Mouse (Mus musculus) forebrain, embryonic 13.5 days (tissue): ENCODE measurements at regions not wholly inside any gene's neighbourhood (a gene's known extent, or its start where the extent isn't known, plus 50 kb on each side); places are given as distances from the start of the nearest gene placed in this dataset.
A peak's percentile ranks its signal among the peaks of the same experiment; 100 is the strongest.

ENCODE experiments used
- ATAC-seq: fragments of 200-750 bp; cut with Nextera tagmentation; 2 replicates; pipeline ENCODE4 v1.8.0; 2017
- H3K27ac ChIP-seq: fragments of 300-500 bp; sonication (generic); 2 replicates; pipeline ENCODE4 v1.5.1; 2015; ENCODE audit warnings: inconsistent platforms, mild to moderate bottlenecking, moderate library complexity
- H3K27me3 ChIP-seq: fragments of 300-500 bp; sonication (generic); 2 replicates; pipeline ENCODE4 v1.6.1; 2015; ENCODE audit warnings: mild to moderate bottlenecking, inconsistent platforms
- H3K36me3 ChIP-seq: fragments of 300-500 bp; sonication (generic); 2 replicates; pipeline ENCODE4 v1.6.1; 2015; ENCODE audit warnings: mild to moderate bottlenecking, inconsistent platforms; ENCODE audit not compliant: poor library complexity, severe bottlenecking
- H3K4me1 ChIP-seq: fragments of 300-500 bp; sonication (generic); 2 replicates; pipeline ENCODE4 v1.6.1; 2015; ENCODE audit warnings: inconsistent platforms
- H3K4me2 ChIP-seq: fragments of 300-500 bp; sonication (generic); 2 replicates; pipeline ENCODE4 v1.6.1; 2015; ENCODE audit warnings: inconsistent platforms, mild to moderate bottlenecking, moderate library complexity
- H3K4me3 ChIP-seq: fragments of 300-500 bp; sonication (generic); 2 replicates; pipeline ENCODE4 v1.5.1; 2015; ENCODE audit warnings: mild to moderate bottlenecking, inconsistent platforms
- H3K9ac ChIP-seq: fragments of 300-500 bp; sonication (generic); 2 replicates; pipeline ENCODE4 v1.6.1; 2015; ENCODE audit warnings: mild to moderate bottlenecking, inconsistent platforms
- H3K9me3 ChIP-seq: fragments of 300-500 bp; sonication (generic); replicated peaks from 2 replicates; pipeline ENCODE4 v1.6.1; 2016; ENCODE audit warnings: inconsistent platforms
- WGBS: fragments of 180-500 bp; shearing (Covaris S2); methylation state at CpG from one replicate; pipeline ENCODE4 v1.1.7; 2015; 5-methylcytosine and 5-hydroxymethylcytosine counted together

DNA sequence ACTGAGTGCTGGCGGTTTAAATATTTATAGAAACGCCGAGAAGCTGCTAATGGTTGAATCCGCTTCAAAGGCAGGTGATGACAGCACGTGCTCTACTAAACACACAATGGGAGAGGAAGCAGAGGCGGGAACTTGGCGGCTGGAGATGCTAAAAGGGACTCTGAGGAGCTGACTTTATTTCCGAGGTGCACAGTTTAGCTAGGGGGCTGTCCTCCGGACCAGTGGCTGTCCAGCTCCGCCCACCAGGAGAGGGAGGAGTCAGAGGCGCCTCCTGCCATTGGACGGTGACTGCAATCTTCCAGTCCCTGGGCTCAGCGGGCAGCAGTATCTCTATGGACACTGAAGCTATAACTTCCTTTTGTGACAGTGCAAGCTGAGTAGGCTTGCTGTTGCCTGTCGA, 400.4 kb downstream of the Ajap1 start:
- H3K27ac ChIP-seq = no peak overlapping the region
- no peaks in the 10 kb centered on the region for H3K36me3 ChIP-seq
- H3K4me1 ChIP-seq = peaks cover 9% of the 10 kb centered on the region
- H3K27me3 ChIP-seq = peaks cover 24% of the 10 kb centered on the region
- no peak overlapping the region for H3K9ac ChIP-seq
- WGBS = 53% methylated on average over 14 of the region's 14 CpGs
- H3K9me3 ChIP-seq = no peaks in the 10 kb centered on the region
- no peak overlapping the region for H3K4me3 ChIP-seq
- no peak for ATAC-seq
- H3K4me2 ChIP-seq = no peak overlapping the region

DNA sequence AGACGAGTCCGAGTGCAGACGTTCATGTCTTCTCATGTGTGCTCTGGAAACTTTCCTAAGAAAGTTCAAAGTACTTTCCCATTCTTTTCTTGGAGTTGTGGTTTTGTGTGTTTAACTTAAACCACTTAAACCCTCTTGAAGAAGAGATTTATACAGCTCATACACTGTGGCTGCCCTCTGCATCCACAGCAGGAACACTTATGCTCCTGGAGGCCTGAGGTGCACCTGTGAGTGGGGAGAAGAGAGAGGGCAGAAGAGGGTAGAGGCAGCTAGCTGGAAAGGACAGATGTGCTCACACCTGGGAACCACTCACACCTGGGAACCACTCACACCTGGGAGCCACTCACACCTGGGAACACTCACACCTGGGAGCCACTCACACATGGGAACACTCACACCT, 408.0 kb downstream of the Ajap1 start:
- Histone ChIP-seq H3K4me2 (no peak overlapping the region), H3K9ac (no peak overlapping the region), H3K27ac (no peak overlapping the region), H3K4me1 (peaks cover 16% of the 10 kb centered on the region), H3K27me3 (peaks cover 20% of the 10 kb centered on the region), H3K9me3 (no peaks in the 10 kb centered on the region), H3K36me3 (no peaks in the 10 kb centered on the region), H3K4me3 (no peak overlapping the region)
- whole genome bisulfite sequencing = 81% methylated on average over 3 of the region's 3 CpGs
- no peak for ATAC-seq

DNA sequence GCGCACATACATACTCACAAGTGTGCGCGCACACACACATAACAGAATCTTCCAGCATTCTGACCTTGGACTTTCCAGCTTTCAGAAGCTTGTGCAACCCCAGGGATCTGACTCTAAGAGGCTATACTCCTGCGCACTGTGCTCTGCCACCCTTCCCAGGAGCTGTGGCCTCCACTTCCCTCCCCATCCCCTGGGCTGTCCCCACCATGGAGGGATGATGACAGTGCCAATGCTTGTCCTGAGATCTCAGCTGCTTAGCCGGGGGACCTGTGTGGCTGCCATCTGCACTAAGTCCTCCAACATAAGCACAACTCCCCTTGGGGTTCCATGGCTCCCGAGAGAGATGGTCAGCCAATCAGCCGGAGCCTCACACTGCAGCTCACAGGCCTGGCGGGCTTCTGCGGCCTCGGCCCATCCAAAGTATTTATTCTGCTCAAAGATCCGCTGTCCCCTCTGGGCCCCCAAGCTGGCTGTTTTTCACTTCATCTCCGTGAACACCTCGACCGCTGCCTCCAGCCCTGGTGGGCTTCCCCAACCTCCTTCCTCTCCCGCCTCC, 412.3 kb downstream of the Ajap1 start:
- H3K27ac ChIP-seq = no peak overlapping the region; the same call in 1 of the 2 replicates
- H3K36me3 ChIP-seq = no peaks in the 10 kb centered on the region
- 58% methylated on average over 15 of the region's 15 CpGs for WGBS
- H3K27me3 ChIP-seq = peaks cover 10% of the 10 kb centered on the region; the same call in 1 of the 2 replicates
- peaks cover 10% of the 10 kb centered on the region; the same call in 1 of the 2 replicates for H3K4me1 ChIP-seq
- ATAC-seq = no peak
- peak overlapping the region; percentile 16; the same call in 1 of the 2 replicates for H3K4me2 ChIP-seq
- H3K9me3 ChIP-seq = no peaks in the 10 kb centered on the region
- H3K9ac ChIP-seq = peak overlapping the region; percentile 16; the same call in 1 of the 2 replicates
- H3K4me3 ChIP-seq = no peak overlapping the region

DNA sequence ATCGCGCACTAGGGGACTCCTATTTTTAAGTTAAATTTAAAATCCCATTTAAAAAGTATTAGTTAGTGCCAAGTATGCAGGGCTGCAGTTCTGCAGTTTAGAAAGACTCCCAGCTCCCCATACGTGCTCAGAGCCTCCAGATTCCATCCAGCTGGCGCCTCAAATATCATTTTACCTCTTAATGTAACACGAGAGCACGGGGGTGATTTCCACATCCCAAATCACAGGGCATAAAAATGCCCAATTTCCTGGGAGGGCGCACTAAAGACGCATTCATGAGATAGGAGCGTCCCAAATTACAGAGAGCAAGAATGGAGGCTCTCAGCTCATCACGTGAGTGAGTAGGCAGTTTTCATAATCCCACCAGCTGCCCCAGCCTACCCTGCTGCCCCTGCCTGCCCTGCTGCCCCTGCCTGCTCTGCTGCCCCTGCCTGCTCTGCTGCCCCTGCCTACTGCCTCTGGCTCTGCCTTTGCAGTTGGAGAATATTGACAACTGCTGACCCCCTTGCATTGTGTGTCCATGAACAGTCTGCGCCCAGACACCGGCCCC, 414.1 kb downstream of the Ajap1 start:
- H3K27me3 ChIP-seq = 0 out of 2 replicates have a peak, but pooled peaks cover 3% of the 10 kb centered on the region
- no peaks in the 10 kb centered on the region for H3K36me3 ChIP-seq
- no peak overlapping the region for H3K9ac ChIP-seq
- H3K27ac ChIP-seq = no peak overlapping the region
- H3K4me3 ChIP-seq = no peak overlapping the region
- WGBS = 88% methylated on average over 12 of the region's 12 CpGs
- H3K4me1 ChIP-seq = peaks cover 21% of the 10 kb centered on the region
- no peak for ATAC-seq
- H3K4me2 ChIP-seq = no peak overlapping the region
- H3K9me3 ChIP-seq = no peaks in the 10 kb centered on the region

DNA sequence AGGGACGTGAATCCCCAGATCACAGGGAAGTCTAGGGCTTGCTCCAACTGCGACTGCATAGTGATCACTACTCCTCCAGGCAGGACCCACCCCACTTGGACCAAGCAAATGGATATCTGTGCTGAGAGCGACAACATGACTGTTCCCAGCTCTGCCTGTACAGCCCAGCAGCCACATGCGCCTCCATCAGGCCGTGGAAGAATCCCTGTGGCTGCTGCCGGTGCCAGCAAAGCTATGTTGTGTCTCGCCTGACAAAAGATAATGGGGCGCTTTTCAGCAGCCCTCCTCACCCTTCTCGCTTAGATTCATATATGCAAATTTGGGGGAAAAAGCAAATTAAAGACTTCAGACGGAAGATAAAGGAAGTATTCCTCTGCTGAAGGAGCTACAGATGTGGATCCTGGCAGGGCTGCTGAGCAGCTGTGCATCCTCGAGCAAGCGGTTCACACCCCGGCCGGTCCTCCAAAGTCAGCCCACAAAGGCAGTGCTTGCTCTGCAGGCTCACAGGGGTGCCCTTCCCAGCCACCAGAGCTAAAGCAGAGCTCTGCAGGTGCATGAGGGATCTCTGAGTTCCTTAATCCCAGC, 418.5 kb downstream of the Ajap1 start:
- 0 out of 2 replicates have a peak, but pooled peaks cover 2% of the 10 kb centered on the region for H3K27me3 ChIP-seq
- no peak overlapping the region for H3K4me2 ChIP-seq
- H3K9ac ChIP-seq = 0 out of 2 replicates have a peak overlapping the region, but pooled peaks have one; percentile 5
- peak overlapping the region; percentile 25; the same call in 1 of the 2 replicates for H3K27ac ChIP-seq
- ATAC-seq = peak; percentile 75
- H3K4me3 ChIP-seq = no peak overlapping the region
- peaks cover 13% of the 10 kb centered on the region for H3K4me1 ChIP-seq
- H3K36me3 ChIP-seq = no peaks in the 10 kb centered on the region
- H3K9me3 ChIP-seq = no peaks in the 10 kb centered on the region
- WGBS = 50% methylated on average over 14 of the region's 14 CpGs

DNA sequence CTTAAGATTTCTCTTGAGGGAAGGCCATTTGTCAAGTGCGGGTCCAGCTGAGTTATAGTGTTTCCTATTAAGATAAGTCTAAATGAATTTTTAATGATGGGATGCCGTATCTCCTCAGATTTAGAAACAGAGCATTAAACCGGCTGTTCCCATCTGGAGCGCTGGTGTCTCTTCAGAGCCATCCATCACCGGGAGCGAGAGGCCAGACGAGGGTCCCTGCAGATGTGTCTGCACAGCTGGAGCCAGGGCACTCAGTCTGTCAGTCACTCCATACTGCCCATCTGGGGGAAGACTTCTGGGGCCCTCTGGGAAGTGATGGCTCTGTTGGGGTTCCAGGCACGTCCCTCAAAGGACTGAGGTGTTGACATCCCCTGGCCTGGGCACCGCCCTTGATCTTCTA, 419.2 kb downstream of the Ajap1 start:
- Histone ChIP-seq H3K27me3 (no peaks in the 10 kb centered on the region), H3K4me2 (no peak overlapping the region), H3K36me3 (no peaks in the 10 kb centered on the region), H3K9ac (no peak overlapping the region), H3K4me3 (no peak overlapping the region), H3K4me1 (peaks cover 13% of the 10 kb centered on the region), H3K27ac (no peak overlapping the region), H3K9me3 (no peaks in the 10 kb centered on the region)
- no peak for ATAC-seq
- WGBS = 90% methylated on average over 9 of the region's 9 CpGs

DNA sequence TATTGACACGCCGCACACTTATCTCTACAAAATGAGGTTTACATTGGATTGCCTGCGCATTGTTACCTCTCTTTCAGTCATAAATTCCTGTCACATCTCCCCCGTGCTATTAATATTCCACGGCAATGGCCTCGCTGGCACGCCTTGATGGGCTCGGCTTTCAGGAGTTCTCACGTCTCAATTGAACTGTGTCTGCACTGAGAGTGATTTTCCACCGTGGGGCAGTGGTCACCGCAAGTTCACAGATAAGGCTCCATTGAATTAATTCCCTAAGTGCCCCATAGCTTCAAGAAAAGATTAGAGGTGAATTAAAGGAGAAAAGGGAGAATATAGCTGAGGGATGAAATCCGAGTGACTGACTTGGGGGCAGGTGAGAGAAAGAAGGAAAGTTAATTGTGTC, 424.5 kb downstream of the Ajap1 start:
- no peak overlapping the region for H3K4me3 ChIP-seq
- no peak for ATAC-seq
- peaks cover 10% of the 10 kb centered on the region for H3K4me1 ChIP-seq
- H3K27ac ChIP-seq = no peak overlapping the region
- 80% methylated on average over 12 of the region's 12 CpGs for WGBS
- H3K9ac ChIP-seq = no peak overlapping the region
- H3K9me3 ChIP-seq = no peaks in the 10 kb centered on the region
- H3K27me3 ChIP-seq = no peaks in the 10 kb centered on the region
- H3K4me2 ChIP-seq = no peak overlapping the region
- H3K36me3 ChIP-seq = no peaks in the 10 kb centered on the region

DNA sequence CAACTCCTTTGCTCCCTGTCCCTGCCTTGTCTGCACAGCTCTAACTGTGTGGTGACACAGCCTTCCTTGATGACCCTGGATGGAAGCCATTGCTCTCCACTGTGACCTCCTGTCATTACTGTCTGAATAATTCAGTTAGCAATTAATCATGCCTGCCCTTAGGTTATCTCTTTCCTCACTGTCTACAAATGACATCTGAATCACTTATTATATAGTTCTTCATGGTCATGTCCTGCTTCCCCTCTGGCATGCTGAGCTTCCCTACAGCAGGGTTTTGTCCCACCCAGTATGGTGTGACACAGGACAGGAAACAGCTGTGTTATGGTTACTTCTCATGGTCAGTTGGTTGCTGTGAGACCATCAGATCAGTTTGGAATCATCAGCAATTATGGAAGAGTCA, 458.9 kb downstream of the Ajap1 start:
- ATAC-seq = no peak
- Histone ChIP-seq H3K27ac (no peak overlapping the region), H3K9ac (no peak overlapping the region), H3K36me3 (no peaks in the 10 kb centered on the region), H3K4me3 (no peak overlapping the region), H3K4me2 (no peak overlapping the region), H3K27me3 (no peaks in the 10 kb centered on the region), H3K4me1 (peaks cover 13% of the 10 kb centered on the region), H3K9me3 (no peaks in the 10 kb centered on the region)

DNA sequence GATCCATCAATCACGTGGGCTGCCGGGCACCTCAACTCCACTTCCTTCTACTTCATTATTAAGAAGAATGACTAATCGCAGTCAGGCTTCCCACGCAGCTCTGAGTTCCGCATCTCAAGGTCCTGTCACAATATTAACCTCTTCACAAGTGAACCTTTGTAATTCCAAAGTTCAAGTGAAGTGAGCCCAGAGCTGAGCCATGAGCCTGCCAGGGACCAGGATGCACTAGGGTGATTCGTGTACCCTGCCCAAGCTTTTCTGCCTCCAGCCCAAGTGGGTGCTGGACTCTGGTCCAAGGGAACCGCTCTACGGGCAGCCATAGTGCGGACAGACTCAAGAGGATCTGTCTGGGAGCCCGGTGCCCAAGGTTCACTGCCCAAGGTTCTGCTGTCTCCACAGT, 463.4 kb downstream of the Ajap1 start:
- peak overlapping the region; percentile 49 for H3K4me2 ChIP-seq
- H3K4me1 ChIP-seq = peaks cover 19% of the 10 kb centered on the region
- H3K27ac ChIP-seq = peak overlapping the region; percentile 84
- no peaks in the 10 kb centered on the region for H3K36me3 ChIP-seq
- no peaks in the 10 kb centered on the region for H3K9me3 ChIP-seq
- 59% methylated on average over 10 of the region's 10 CpGs for WGBS
- H3K27me3 ChIP-seq = no peaks in the 10 kb centered on the region
- no peak overlapping the region for H3K9ac ChIP-seq
- no peak overlapping the region for H3K4me3 ChIP-seq
- ATAC-seq = no peak

DNA sequence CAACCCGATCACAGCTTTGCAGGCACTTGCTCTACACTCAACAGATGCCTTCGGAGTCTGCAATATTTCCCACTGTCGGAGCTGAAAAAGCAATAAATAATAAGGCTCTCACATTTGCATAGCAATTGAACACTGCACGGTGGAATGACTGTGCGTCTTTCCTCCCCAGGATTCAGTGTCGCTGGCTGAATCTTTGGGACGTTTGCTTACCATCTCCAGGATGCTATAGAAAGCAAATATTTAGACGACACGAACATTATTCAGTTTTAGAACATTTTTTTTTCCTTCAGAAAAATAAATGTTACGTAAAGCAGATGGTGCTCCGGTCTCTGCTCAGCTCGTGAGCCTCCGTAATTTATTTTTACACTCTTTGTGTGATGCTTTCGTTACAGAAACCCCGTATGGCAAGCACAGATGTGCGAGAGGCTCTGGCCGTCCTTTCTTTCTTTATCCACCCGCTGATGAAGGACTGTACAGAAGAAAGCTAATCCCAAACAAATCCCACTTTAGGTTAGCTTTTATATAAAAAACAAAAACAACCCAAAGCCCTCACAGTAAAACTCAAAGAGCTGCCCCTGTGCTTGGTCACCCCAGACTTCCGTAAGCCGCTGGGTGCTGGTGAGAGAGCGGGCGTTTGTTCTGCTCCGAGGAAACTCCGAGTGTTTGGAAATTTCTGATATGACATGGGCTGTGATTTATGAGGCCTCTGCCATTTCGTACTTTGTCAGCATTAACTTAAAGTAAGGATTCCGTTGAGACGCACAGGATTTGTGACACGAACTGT, 464.3 kb downstream of the Ajap1 start:
- Histone ChIP-seq H3K36me3 (no peaks in the 10 kb centered on the region), H3K27me3 (no peaks in the 10 kb centered on the region), H3K27ac (peak overlapping the region; percentile 84), H3K4me3 (peak overlapping the region; percentile 11), H3K9me3 (no peaks in the 10 kb centered on the region), H3K4me2 (peak overlapping the region; percentile 49), H3K4me1 (peaks cover 19% of the 10 kb centered on the region), H3K9ac (peak overlapping the region; percentile 43)
- 30% methylated on average over 28 of the region's 28 CpGs for WGBS
- ATAC-seq = peak; percentile 83

DNA sequence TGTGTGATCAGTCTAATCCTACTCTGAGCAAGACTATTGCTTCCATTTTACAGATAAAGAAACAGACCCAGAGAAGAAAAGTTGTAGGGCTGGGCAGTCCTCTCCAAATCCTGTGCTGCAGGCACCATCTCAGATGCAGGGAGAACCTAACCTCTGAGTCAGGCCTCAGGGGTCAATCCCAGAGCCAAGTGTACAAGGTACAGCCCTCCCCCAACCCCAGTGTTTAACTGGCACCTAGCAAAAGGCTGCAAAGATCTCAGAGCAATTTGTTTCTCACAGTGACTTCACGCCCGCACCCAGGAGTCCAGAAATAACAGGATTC, 464.8 kb downstream of the Ajap1 start:
- H3K9ac ChIP-seq = peak overlapping the region; percentile 3; the same call in 1 of the 2 replicates
- peaks cover 19% of the 10 kb centered on the region for H3K4me1 ChIP-seq
- peak overlapping the region; percentile 84 for H3K27ac ChIP-seq
- peak overlapping the region; percentile 49 for H3K4me2 ChIP-seq
- no peak for ATAC-seq
- no peak overlapping the region for H3K4me3 ChIP-seq
- 31% methylated on average over 2 of the region's 2 CpGs for WGBS
- no peaks in the 10 kb centered on the region for H3K9me3 ChIP-seq
- no peaks in the 10 kb centered on the region for H3K27me3 ChIP-seq
- H3K36me3 ChIP-seq = no peaks in the 10 kb centered on the region

DNA sequence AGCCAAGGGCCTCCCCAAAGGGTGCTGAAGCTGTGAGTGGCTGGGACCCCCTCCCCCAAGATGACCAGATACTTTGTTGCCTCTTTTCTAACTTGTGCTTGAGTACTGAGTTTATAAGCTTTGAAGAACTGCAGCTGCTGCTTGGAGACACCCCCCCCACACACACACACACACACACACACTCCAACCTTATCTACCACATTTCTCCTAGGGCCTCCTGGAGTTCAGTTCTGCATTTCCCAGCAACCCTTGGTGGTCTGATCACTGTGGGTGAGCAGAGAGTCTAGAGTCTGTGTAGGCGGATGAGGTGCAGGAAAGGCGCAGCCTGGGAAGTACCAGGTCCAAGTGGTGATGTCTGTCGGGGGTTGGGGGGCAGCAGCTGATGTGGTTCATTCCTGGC, 479.3 kb downstream of the Ajap1 start:
- H3K4me3 ChIP-seq = no peak overlapping the region
- ATAC-seq = no peak
- no peak overlapping the region for H3K4me2 ChIP-seq
- H3K27me3 ChIP-seq = peaks cover 6% of the 10 kb centered on the region
- no peak overlapping the region for H3K9ac ChIP-seq
- H3K27ac ChIP-seq = no peak overlapping the region
- H3K4me1 ChIP-seq = peaks cover 6% of the 10 kb centered on the region
- no peaks in the 10 kb centered on the region for H3K9me3 ChIP-seq
- no peaks in the 10 kb centered on the region for H3K36me3 ChIP-seq
- 78% methylated on average over 3 of the region's 3 CpGs for WGBS
